Mouse (Mus musculus) mouse trophoblast stem cell (cell line): ENCODE measurements at regions not wholly inside any gene's neighbourhood (a gene's known extent, or its start where the extent isn't known, plus 50 kb on each side); places are given as distances from the start of the nearest gene placed in this dataset.
"Not testable (repeated sequence)": the region's sequence is repeated elsewhere in the genome, so short reads cannot be mapped to it uniquely, and the experiment has no call there.

Experiments
- in situ Hi-C, 2 experiments: fragments of 300-500 bp; cut with MseI, MboI; formaldehyde crosslinking; loops; 2 replicates in 1 of 2; 3 replicates in 1 of 2; pipeline ENCODE4 v1.15.1; 2025

DNA sequence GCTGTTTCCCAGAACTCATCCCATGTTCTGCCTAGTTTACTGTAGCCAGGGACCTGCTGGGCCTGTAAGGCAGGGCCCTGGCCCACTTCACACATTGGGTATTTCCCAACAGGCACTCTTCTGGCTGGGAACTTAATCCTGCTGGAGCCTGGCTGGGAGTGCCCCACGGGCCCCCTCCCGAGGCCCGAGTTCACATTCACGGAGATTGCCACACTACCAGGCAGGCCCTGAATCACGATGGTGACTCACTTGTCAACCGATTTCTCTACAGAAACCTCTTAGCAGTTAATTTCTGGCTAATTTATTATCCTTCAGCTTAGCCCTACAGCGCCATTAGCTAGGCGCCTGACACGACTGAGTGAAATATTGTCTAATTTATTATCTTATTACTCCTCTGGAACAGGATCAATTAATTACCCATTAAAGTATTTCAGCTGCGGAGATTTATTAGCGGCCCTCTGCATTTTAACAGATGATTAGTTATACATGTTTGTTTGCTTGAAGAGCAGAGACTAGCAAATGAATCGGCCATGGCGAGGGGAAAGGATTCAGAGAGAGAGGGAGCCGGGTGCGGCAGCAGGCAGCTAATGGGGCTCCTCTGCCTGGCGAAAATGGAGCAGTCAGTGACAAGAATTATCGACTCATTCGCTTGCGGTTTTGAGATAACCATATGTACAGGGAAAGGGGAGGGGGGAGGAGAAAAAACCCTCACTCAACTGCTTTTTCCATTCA, 229.7 kb upstream of the Zfp703 start:
- in situ Hi-C loops = no loop called here

DNA sequence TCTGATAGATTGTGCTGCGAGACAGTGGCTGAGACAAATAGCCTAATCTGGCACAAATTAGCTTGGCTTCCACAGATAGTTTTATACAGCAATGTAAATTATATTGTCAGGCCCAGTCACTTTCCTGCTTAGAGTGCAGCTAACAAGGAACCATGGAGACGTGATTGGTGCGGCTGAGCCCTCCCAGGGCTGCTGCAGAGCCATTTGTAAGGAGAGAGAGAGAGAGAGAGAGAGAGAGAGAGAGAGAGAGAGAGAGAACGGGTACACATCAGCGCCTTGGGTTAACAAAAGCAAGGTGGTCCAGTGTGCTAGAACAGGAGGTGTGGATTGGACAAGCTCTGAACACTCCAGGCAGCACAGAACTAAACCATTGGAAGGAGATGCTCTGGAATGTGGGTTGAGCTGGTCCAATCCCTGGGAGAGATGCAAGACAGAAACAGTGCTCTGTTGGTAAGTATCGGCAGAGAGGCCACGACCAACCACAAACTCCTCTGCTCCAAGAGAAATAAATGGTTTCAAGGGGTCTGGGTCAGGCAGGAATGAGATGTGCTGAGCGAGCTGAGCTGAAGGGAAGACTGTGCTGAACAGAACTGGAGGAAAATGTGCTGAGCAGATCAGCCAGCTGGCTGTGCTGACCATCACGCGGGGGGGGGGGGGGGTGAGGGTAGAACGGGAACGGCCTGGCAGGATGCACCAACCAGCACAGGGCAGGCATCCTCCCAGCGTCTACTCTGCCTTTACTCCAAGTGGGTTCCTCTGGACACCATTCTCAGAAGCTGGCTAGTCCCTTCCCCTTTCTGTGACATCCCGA, 228.8 kb upstream of the Zfp703 start:
- in situ Hi-C loops = no loop called here

DNA sequence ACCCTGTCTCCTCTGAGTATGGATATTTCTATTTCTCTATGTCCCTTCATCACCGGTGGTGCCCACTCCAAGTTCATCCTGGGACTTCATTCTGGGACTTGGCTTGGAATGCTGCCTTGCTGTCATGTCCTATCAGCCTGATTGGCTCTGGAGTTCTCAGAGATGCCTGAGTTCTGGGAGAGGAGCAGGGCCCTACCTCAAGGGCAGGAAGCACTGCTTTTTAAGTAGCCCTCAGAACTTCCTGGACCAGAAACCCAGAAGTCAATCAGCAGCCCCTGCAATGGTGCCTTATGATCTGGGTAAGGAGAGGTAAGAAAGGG, 228.2 kb upstream of the Zfp703 start:
- in situ Hi-C loops = no loop called here

DNA sequence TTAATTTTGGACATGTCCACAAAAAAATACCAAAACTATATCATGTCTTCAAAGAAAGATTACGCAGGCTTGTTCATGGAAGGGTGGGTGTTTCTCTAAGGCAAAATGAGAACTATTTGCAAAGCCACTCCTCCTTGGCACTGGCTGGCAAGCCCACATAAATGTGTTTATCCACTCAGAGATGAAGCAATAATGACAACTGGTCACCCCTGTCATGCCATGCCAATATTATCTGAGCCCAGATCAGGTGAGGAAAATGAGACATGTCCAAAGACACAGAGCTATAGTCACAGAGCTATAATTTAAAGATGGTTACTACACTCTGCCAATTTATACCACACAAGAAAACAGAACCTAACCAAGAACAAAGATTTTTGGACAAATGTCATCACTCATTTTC, 227.0 kb upstream of the Zfp703 start:
- in situ Hi-C loops = no loop called here

DNA sequence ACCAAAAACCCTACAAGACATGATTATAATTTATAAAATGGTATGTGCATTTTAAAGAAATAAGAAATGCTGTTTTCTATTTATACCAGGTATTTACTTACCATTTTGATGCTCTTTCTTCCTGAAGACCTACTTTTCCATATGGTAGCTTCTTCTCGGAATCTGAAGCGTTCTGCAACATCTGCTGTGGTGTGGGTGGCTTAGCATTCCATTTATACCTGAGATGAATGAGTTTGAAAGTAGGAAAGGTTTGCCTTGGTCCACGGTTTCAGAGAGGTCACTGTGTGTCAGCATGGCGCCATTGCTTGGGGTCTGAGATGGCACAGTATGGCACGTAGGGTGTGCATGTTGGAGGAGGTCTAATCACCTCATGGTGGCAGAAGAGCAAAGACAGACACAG, 225.5 kb upstream of the Zfp703 start:
- in situ Hi-C loops = no loop called here

DNA sequence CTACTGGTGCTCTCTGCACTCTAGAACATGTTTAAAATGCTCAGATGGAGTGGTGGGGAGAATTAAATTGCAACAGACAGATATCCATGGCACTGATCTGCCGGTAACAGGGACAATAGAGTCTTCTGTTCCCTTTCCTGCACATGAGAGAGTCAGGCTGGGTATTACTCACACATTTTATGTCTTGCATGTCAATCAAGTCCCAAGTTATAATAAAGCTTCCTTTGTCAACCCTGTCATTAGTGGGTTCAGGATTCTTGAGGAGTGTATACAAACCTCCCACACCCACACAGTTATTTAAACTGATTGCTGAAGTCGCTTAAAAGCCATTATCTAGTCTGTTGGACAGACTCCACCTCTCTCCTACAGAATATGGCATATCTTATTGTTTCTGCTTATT, 220.7 kb upstream of the Zfp703 start:
- in situ Hi-C loops = no loop called here

DNA sequence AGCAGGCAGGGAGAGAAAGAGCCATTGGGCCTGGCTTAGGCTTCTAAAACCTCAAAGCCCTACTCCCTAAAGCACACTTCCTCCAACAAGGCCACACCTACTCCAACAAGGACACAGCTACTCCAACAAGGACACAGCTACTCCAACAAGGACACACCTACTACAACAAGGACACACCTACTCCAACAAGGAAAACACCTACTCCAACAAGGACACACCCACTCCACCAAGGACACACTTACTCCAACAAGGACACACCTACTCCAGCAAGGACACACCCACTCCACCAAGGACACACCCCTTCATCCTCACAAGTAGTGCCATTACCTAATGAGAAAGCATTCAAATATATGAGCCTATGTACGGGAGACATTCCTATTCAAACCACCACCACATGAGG, 216.4 kb upstream of the Zfp703 start:
- in situ Hi-C loops = no loop called here

DNA sequence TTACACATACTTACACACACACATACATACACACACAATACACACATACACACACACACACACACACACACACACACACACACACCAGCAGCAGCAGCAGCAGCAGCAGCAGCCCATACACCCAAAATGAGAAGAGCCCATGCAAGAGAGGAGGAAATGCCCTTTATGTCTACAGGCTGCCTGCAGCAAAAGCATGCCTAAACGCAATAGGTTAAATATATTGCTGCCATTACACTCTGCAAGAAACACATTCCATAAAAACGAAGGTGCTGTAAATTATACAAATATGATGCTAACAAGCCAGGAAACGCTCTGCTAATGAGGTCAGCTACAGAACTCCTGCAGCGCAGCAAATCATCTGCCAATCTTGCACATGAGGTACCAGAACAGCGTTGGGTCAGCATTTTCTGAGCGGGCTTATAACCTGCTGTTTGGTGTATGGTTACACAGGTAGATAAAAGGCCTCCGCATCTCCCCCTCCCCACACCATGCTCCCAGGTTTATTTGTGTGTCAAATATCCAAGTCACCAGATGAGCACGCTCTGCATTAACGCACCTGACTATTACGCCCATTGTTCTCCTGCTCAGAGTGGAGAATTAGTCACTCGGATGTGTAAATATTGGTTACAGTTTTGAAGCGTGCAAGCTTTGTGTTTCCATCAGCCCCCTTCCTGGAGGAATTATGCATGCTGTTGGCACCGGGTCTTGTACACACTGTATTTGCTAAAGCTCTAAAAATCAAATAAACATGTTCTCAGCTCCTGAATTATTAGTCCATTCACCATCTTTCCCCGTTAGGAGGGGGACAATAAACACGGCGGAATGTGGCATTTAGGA, 214.0 kb upstream of the Zfp703 start:
- in situ Hi-C loops = no loop called here

DNA sequence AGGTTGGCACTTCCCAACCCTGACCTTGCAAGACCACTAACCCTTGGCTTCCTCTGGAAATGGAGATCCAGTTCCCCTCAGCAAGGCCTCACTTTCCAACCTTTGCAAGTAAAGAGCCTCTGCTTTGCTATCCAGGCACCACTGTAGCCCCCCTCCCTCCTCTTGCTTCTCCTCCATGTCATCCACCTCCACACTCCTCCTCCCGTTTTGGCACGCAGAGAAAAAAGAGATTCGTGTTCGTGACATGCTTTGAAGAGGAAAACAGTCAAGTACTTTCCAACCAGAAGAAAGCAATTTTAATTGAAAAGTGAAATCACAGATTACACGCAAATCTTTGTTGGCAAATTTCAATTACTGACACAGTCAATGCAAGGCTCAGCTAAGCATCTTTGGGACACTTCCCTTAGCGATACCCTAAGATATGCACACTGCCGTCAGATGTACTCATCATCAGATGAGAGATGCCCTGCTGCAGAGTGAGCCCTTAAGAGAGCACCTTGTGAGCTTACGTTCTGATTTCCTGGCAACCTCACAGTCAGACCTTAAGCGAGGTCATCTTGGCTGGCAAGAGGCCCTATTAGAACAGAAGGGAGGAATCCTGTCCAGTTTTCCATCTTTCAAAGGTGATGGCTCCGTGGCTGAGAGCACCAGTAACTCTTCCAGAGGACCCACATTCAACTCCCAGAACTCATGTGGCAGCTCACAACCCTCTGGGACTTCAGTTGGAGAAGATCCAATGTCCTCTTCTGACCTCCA, 208.5 kb upstream of the Zfp703 start:
- in situ Hi-C loops = no loop called here

DNA sequence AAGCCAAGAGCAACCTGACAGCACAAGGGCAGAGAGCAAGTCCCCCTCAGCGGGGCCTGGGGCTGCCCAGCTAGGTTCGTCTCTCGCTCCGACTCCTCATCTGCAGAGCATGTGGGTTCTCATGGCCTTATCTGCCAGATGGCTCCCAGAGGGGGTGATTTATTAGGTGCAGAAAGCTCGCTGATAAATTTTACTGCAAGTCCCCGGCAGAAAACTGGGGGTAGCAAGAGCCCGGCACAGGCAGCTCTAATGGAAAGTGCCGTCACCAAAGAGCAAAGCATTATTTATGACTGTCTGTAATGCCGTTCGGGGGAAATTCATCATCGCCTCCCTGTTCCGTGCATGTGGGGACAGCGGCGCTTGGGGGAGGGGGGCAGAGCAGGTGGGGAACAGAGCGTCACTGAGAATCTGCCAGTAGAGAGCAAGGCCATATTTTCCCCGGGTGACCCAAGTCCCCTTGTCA, 206.7 kb upstream of the Zfp703 start:
- in situ Hi-C loops = no loop called here

DNA sequence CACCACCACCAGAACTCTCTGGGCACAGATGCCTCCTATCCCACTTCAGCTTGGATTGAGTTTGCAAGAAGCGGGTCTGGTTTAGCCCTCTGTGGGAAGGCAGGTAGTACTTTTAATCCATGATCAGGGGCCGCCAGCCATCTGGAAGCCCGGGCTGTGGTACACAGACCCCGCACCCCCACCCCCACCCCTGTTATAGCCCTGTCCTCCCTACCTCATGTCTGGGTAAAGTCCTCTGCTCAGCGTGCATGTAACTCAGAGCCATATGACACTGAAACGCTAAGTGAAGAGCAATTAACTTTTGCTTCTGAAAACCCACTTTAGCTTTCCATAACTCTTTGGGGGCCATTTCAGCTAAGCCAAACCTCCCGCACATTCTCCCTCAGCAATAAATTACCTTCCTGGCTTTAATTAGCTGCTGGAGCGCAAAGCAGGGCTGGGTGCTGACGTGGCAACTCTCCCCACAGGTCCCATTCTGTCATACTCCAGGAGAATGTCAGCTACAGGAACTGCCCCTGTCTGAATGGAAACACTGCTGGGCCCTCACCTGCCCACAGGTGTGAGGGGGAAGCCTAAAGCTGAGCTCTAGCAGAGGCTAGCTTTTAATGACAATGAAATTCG, 198.1 kb upstream of the Zfp703 start:
- in situ Hi-C loops = no loop called here

DNA sequence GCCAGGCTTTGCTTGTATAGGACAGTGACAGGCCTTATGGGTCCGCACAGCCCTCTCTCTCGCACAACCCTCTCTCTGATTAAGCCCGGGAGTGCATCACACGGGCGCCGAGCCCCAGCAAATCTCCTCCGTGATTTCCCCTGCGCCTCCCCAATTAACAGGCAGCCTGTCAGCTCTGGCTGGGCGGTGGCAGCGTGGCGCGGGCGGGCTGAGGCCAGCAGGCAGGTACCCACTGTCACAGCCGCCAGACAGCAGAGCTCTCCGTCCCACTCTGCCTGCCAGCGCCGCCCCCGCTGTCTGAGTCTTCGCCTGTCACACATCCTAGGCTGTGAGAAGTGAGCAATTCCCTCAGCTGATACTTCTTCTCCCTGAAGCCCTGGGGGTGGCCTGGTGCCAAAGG, 196.6 kb upstream of the Zfp703 start:
- in situ Hi-C loops = no loop called here

DNA sequence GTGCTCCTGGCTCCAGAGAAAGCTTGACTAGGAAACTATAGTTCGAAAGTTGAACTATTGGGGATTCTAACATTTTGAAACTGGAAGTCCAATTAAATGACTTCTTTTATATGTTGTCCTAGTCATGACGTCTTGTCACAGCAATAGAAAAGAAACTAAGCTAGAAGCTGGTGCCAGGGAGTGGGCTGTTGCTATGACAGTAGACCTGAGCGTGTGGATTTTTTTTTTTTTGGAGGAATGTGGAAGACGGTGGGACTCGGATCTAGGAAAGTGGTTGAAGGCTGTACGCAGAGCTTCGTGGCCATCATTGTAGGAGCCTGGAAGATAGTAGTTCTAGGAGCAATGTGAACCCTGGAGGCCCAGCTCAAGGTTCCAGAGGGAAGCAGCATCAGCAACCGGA, 194.2 kb upstream of the Zfp703 start:
- in situ Hi-C loops = not testable (repeated sequence)

DNA sequence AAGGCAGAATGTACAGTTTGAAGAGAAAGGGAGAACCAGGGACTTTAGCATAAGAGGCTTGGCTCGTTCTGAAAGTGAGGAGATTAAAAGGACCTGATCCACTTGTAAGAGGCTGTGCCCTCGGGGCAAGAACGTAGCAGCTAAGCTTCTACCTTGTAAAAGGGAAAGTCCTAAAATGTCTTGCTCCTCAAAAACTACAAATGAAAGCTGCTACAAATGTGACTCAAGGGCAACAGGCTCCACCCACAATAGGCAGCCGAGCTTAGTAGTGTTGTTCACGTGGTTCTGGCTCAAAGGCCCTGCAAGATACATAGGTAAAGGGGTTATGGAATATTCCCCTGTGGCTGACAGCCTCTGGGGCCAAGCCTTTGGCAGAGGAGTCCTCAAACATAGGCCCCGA, 192.7 kb upstream of the Zfp703 start:
- in situ Hi-C loops = no loop called here

DNA sequence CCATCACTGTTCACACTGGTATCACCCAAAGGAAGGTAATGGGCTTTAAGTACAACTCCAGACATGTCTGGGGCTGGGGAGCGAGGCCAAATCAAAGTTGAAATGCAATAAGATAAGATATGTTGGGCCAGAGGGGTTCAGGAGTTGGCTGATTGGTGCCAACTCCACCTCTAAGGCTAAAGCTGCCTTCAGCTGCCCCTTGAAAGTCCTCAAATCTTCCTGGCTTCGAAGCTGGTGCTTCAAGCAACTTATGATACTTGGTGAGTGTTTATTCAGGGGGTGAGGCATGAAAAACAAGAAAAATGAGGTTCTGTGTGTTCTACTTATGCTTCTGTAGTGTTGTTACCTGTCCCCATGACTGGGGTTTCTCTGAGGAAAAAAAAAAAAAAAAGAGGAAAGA, 185.3 kb upstream of the Zfp703 start:
- in situ Hi-C loops = no loop called here

DNA sequence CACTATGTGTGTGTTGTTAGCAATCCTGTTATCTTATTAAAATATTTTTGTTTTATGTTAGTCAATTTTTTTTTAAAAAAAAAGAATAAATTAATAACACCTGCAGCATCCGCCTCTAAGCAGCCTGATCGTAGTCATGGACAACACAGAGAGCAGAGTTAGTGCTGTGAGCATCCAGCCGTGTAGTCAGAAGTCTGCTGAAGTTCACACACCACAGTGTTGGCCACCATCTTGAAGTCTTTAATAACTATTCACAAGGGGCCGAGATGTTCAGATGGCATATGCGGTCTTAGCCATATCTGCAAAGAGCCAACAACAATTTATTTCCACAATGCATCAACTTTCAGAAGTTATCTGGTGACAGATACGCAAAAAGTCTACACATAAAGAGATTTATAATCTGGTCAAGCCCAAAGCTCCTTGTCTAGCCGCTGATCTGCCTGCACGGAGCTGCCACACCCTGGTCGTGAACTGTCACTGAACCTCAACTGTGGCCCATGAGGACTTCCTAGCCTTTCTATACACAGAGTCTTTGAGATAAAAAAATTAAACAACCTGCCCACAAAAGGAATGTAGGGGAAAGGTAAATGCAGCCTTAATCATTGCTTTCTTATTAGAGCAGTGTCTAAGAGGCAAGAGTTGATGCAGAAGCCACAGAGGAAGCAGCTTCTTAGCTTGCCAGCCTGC, 183.4 kb upstream of the Zfp703 start:
- in situ Hi-C loops = no loop called here

DNA sequence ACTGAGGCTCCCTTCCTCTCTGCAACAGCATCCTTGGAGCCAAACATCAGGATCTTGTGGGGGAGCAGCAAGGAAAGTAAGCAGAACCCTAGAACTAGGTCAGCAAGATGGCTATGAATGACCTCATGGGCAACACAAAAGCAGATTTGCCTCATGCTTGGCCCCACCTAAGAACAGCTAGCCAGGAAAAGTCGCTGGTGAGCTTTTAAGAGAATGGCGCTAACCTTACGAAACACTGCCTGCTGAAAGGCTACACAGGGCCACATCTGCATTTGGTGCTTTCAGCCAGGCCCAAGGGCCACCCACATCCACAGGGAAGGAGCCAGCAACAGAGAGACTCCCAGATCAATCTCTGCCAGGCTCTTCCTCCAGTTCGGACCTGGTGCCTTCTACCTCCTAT, 182.7 kb upstream of the Zfp703 start:
- in situ Hi-C loops = no loop called here

DNA sequence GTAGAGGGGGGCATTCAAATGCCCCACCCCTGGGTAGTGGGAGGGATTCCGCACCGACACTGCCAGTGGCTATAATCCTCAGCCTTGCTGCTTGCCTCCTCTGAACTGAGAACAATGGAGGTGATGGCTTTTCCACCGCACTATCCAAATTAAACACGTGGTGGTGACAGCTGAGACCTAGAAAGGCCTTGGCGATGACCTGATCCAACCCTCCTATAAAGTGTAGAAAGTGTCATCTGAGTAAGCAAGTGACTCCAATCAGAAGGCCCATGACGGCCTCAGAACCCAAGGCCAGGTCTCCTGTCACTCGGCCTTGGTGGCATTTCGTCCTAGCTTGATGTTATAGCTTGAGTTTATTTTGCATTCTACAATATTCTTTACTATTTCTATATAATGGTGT, 181.5 kb upstream of the Zfp703 start:
- in situ Hi-C loops = no loop called here

DNA sequence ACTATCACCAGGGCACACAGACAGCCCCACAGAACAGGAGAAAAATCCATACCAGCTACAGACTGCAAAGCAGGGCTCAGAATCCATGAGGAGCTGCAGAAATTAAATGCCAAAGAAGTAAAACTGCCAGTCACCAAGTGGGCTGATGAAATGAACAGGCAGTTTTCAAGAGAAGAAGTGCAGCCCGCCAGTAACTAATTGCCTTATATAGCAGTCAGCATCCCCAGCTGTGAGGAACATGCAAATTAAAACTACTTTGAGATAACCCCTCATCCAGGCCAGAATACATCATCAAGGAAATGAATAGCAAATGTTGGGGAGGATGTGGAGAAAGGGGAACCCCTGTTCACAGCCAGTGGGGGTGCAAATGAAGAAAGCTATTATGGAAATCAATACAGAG, 177.3 kb upstream of the Zfp703 start:
- in situ Hi-C loops = no loop called here

DNA sequence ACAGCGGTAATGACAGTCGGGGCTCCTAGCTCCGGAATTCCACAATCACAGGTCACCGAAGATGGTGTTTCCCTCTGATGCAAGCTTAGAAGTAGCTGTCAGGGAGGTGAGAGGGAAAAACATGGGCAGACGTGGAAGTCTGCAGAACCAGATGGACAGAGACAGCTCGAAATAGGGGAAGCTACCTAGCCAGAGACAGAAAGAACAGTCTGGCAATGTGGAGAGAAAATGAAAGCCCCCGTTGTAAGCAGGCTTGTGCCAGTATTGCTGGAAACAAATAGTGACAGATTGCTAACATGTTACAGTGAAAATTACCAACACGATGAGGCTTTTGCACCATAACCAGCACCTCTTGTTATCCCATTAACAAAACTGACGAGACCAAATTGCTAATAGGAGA, 173.0 kb upstream of the Zfp703 start:
- in situ Hi-C loops = no loop called here

DNA sequence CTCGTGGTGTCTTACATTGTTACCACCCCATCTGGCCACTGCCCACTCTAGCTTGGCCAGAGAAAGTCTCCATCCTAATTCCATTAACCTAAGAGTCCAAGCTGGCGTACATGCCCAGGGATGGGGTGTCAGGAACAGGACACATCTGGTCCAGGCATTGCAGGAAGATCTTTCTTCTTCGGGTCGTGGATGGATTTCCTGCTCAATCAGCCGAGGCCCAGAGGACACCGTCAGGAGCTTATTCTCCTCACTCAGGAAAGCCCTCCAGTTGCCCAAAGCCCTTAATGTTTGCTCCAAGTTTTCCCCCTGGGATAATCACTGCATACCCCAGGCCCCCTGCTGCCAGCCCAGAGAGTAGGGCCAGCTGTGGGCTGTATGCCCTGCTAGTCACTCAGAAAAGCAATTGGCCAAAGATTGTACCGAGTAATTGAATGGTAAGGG, 172.2 kb upstream of the Zfp703 start:
- in situ Hi-C loops = no loop called here
